Mouse (Mus musculus) thymus, adult 2 months (tissue): ENCODE results near the gene Crip1.

Experiments
- CTCF ChIP-seq: fragments of 200-500 bp; IDR thresholded peaks from 2 replicates; pipeline ENCODE4 v1.5.1; 2012; ENCODE audit warnings: mild to moderate bottlenecking, control low read depth, low read length, moderate library complexity, borderline replicate concordance; ENCODE audit not compliant: control insufficient read depth, poor library complexity, insufficient read depth; ENCODE audit errors: extremely low read depth
- POLR2A ChIP-seq: fragments of 200-500 bp; IDR thresholded peaks from 2 replicates; pipeline ENCODE4 v1.6.1; 2012; ENCODE audit warnings: mild to moderate bottlenecking, low read length, control low read depth, moderate library complexity; ENCODE audit not compliant: control insufficient read depth, poor library complexity, insufficient read depth; ENCODE audit errors: extremely low read depth

GRCm38 (mm10) chr12:113185442-113186291 is 39.6 kb downstream of the Crip1 start, which contains the start of gene Tmem121:
- TF ChIP-seq CTCF (no peak), POLR2A (no peak)
